Mouse (Mus musculus) lung, embryonic 14.5 days (tissue): ENCODE data around the gene Fyb. TPM values are rescaled to one million over a fixed set of nuclear protein-coding genes. Genes with fewer than 3 reads are reported as not detected.

Experiments
- ATAC-seq: fragments of 200-750 bp; cut with Nextera tagmentation; 2 replicates; pipeline ENCODE4 v1.8.0; 2017; ENCODE audit warnings: mild to moderate bottlenecking, moderate TSS enrichment, moderate library complexity; ENCODE audit not compliant: insufficient read depth
- DNase-seq: peaks from one replicate; pipeline ENCODE4 v3.0.0-alpha.2; 2015
- H3K27ac ChIP-seq: fragments of 300-500 bp; sonication (generic); 2 replicates; pipeline ENCODE4 v1.5.1; 2014; ENCODE audit warnings: low read depth, mild to moderate bottlenecking, moderate library complexity
- H3K27me3 ChIP-seq: fragments of 300-500 bp; sonication (generic); 2 replicates; pipeline ENCODE4 v1.6.1; 2014; ENCODE audit warnings: low read length, control low read depth; ENCODE audit not compliant: insufficient read depth
- H3K36me3 ChIP-seq: fragments of 300-500 bp; sonication (generic); 2 replicates; pipeline ENCODE4 v1.6.1; 2014; ENCODE audit warnings: control low read depth; ENCODE audit not compliant: insufficient read depth
- H3K4me1 ChIP-seq: fragments of 300-500 bp; sonication (generic); 2 replicates; pipeline ENCODE4 v1.6.1; 2014; ENCODE audit warnings: antibody characterized with exemption, control low read depth; ENCODE audit not compliant: insufficient read depth
- H3K4me2 ChIP-seq: fragments of 300-500 bp; sonication (generic); 2 replicates; pipeline ENCODE4 v1.6.1; 2014; ENCODE audit warnings: mild to moderate bottlenecking
- H3K4me3 ChIP-seq: fragments of 300-500 bp; sonication (generic); 2 replicates; pipeline ENCODE4 v1.5.1; 2014; ENCODE audit warnings: low read depth, low read length
- H3K9ac ChIP-seq: fragments of 300-500 bp; sonication (generic); 2 replicates; pipeline ENCODE4 v1.6.1; 2014
- H3K9me3 ChIP-seq: fragments of 300-500 bp; sonication (generic); 2 replicates; pipeline ENCODE4 v1.6.1; 2016; ENCODE audit warnings: low read depth, low read length, control low read depth
- CTCF ChIP-seq: IDR thresholded peaks from 2 replicates; pipeline ENCODE4 v1.5.1; 2016; ENCODE audit warnings: antibody characterized with exemption, low read depth
- WGBS: fragments of 180-500 bp; shearing (Covaris S2); extraction: QIAGEN DNeasy Blood & Tissue Kit; methylation state at CpG from one replicate; pipeline ENCODE4 v1.1.7; 2014; 5-methylcytosine and 5-hydroxymethylcytosine counted together
- polyA plus RNA-seq: library from polyadenylated mRNA; unstranded; fragments of >200 nt; fragmentation: Nextera tagmentation; extraction: Ambion mirVana; gene quantifications from 2 replicates; pipeline ENCODE4 v1.2.1, GENCODE M21; 2014

The Fyb gene
- polyA plus RNA-seq, 1 experiment from 2014 or later = 6.2 TPM

GRCm38 (mm10) chr15:6678479-6678878 is 155.8 kb downstream of the Fyb start:
- no peak for DNase-seq
- WGBS = 76% methylated on average over 2 of the region's 2 CpGs
- no peak overlapping the region for H3K27ac ChIP-seq
- H3K9ac ChIP-seq = no peak overlapping the region
- H3K27me3 ChIP-seq = no peaks in the 10 kb centered on the region
- no peak overlapping the region for H3K4me2 ChIP-seq
- no peaks in the 10 kb centered on the region for H3K36me3 ChIP-seq
- no peak for ATAC-seq
- H3K9me3 ChIP-seq = no peaks in the 10 kb centered on the region
- no peak for TF ChIP-seq CTCF
- no peaks in the 10 kb centered on the region for H3K4me1 ChIP-seq
- H3K4me3 ChIP-seq = no peak overlapping the region

DNA sequence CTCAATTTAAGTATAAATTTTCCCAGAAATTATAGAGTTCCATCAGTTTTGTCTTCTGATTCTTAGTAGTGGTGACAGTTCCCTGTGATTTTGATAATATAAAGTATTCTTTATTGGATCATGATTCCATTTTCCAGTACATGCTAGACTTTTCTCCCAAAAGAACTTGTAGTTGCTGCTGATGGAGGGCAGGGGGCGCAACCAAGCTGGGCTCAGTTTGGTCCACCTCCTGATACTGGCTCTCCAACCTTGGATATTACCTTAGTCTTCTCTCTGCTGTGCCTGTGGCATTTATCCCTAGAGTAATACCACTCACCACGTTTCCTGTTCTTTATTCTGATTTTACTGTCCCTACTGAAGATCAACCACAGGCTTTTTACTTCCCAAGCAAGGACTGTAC is 179.5 kb downstream of the Fyb start:
- TF ChIP-seq CTCF = peak; percentile 32; the same call in 1 of the 2 replicates
- no peak overlapping the region for H3K4me3 ChIP-seq
- H3K4me2 ChIP-seq = no peak overlapping the region
- H3K27me3 ChIP-seq = no peaks in the 10 kb centered on the region
- 64% methylated on average over 2 of the region's 2 CpGs for WGBS
- no peaks in the 10 kb centered on the region for H3K36me3 ChIP-seq
- H3K9ac ChIP-seq = no peak overlapping the region
- H3K4me1 ChIP-seq = no peaks in the 10 kb centered on the region
- no peaks in the 10 kb centered on the region for H3K9me3 ChIP-seq
- ATAC-seq (no peak), DNase-seq (no peak)
- H3K27ac ChIP-seq = no peak overlapping the region

GRCm38 (mm10) chr15:6705351-6705901 is 182.8 kb downstream of the Fyb start:
- Histone ChIP-seq H3K4me3 (no peak overlapping the region), H3K9ac (no peak overlapping the region), H3K27me3 (no peaks in the 10 kb centered on the region), H3K4me1 (peaks cover 7% of the 10 kb centered on the region; the same call in 1 of the 2 replicates), H3K27ac (no peak overlapping the region), H3K36me3 (no peaks in the 10 kb centered on the region), H3K4me2 (no peak overlapping the region), H3K9me3 (no peaks in the 10 kb centered on the region)
- no peak for DNase-seq
- no peak for TF ChIP-seq CTCF
- no peak for ATAC-seq
- 34% methylated on average over 7 of the region's 7 CpGs for WGBS

- DNase-seq = peak; percentile 73
- peak overlapping the region; percentile 90 for H3K4me2 ChIP-seq
- H3K9me3 ChIP-seq = no peaks in the 10 kb centered on the region
- no peaks in the 10 kb centered on the region for H3K27me3 ChIP-seq
- under 1% methylated on average over 43 of the region's 43 CpGs for WGBS
- no peaks in the 10 kb centered on the region for H3K36me3 ChIP-seq
- ATAC-seq = peak; percentile 51
- peak overlapping the region; percentile 96 for H3K27ac ChIP-seq
- peak overlapping the region; percentile 89 for H3K4me3 ChIP-seq
- no peak for TF ChIP-seq CTCF
- H3K4me1 ChIP-seq = peaks cover 7% of the 10 kb centered on the region; the same call in 1 of the 2 replicates
- peak overlapping the region; percentile 95 for H3K9ac ChIP-seq
These were observed 184.9 kb downstream of the Fyb start for GRCm38 (mm10) chr15:6707551-6707935.

- Histone ChIP-seq H3K9me3 (no peaks in the 10 kb centered on the region), H3K27ac (peak within 1 kb of the TSS; percentile 96), H3K4me2 (peak within 1 kb of the TSS; percentile 90), H3K4me1 (peaks cover 7% of the 10 kb centered on the region; the same call in 1 of the 2 replicates), H3K36me3 (no peaks in the 10 kb centered on the region), H3K4me3 (peak within 1 kb of the TSS; percentile 89), H3K9ac (peak within 1 kb of the TSS; percentile 95), H3K27me3 (no peaks in the 10 kb centered on the region)
- under 1% methylated on average over 65 of the region's 82 CpGs for WGBS
- ATAC-seq (peak; percentile 86), DNase-seq (peak; percentile 92)
- no peak for TF ChIP-seq CTCF
These were observed 185.4 kb downstream of the Fyb start, which contains the start of gene Rictor for GRCm38 (mm10) chr15:6707936-6708525. Gene Rictor, plus strand, starts transcription at chr15:6708379.

DNA sequence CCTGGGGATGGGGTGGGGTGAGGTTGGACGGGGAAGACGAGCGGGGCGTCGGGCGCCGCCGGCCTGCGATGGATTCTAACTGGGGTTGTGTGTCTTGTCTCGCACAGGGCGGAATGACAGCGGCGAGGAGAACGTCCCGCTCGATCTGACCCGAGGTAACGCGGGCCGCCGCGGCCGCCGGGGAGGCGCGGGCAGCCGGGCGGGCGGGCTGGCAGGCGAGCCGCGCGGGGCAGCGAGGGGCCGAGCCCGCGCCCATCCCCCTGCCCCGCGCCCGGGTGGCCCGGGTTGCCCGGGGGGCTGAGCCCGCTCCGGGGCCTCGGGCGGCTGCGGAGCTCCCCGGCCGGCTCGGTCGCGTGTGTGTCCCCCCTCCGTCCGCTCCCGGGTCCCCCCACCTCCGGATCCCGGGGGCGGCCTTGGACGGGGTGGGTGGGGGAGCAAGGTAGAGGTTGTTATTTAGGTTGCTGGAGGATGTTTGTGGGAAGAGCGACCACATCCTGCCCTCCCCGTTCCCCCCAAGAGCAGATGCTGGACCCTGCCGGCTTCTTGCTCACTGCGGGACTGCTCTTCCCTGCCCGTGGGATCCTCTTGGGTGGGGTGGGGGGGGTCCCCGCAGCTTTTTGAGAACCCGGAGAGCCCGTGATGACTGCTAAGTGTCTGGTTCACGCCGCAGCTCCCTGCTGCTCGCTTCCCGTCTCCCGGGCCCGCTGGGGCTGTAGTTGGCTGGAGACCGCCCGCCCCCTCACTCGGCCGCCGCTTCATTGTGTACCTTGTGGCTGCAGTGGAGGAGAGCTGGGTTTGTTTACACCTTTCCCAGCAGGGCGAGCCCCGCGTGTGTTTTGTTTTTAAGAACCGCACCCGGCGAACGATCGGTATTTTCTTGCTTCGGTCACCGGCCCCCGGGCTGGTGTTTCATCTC is 186.1 kb downstream of the Fyb start:
- Histone ChIP-seq H3K36me3 (no peaks in the 10 kb centered on the region), H3K27ac (peak overlapping the region; percentile 96), H3K9ac (peak overlapping the region; percentile 95), H3K9me3 (no peaks in the 10 kb centered on the region), H3K4me1 (peaks cover 7% of the 10 kb centered on the region; the same call in 1 of the 2 replicates), H3K4me3 (peak overlapping the region; percentile 89), H3K4me2 (peak overlapping the region; percentile 90), H3K27me3 (no peaks in the 10 kb centered on the region)
- WGBS = under 1% methylated on average over 77 of the region's 89 CpGs
- DNase-seq (peak; percentile 47), ATAC-seq (peak; percentile 76)
- no peak for TF ChIP-seq CTCF

DNA sequence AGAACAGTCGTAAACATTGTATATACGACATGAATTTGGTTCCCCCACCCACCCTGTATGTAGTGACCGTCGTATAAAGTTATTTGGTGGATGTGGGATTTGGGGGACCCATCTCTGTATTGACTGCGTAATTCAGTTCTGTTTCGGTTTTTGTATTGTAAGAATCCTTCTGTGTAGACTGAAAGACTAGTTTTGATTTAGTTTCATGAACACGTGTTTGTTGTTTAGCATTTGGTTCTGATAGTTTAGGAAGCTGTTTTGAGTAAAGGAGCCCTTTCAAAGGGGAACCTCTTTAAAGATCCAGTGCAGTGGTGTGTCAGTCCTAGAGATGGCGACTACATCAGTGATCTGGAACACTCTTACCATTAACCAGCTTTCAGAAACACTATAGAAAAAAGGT is 187.0 kb downstream of the Fyb start:
- WGBS = 19% methylated on average over 8 of the region's 8 CpGs
- TF ChIP-seq CTCF = no peak

More for the DNA sequence above, 187.0 kb downstream of the Fyb start:
- ATAC-seq (no peak), DNase-seq (no peak)
- Histone ChIP-seq H3K9ac (peak overlapping the region; percentile 95), H3K27me3 (no peaks in the 10 kb centered on the region), H3K4me2 (peak overlapping the region; percentile 90), H3K27ac (no peak overlapping the region), H3K9me3 (no peaks in the 10 kb centered on the region), H3K36me3 (no peaks in the 10 kb centered on the region), H3K4me1 (peaks cover 7% of the 10 kb centered on the region; the same call in 1 of the 2 replicates), H3K4me3 (peak overlapping the region; percentile 89)
